Mouse (Mus musculus) stomach, embryonic 14.5 days (tissue): ENCODE results near the gene Sez6l. TPM values are rescaled to one million over a fixed set of nuclear protein-coding genes. Genes with fewer than 3 reads are reported as not detected.

Experiments
- ATAC-seq: fragments of 200-750 bp; cut with Nextera tagmentation; 2 replicates; pipeline ENCODE4 v1.8.0; 2017; ENCODE audit warnings: low read depth, moderate TSS enrichment; ENCODE audit not compliant: insufficient number of reproducible peaks, insufficient read depth, low FRiP score
- H3K27ac ChIP-seq: fragments of 300-500 bp; sonication (generic); 2 replicates; pipeline ENCODE4 v1.5.1; 2014; ENCODE audit warnings: mild to moderate bottlenecking, low read length, moderate library complexity, mixed read lengths
- H3K27me3 ChIP-seq: fragments of 300-500 bp; sonication (generic); 2 replicates; pipeline ENCODE4 v1.6.1; 2014; ENCODE audit warnings: low read length, control low read depth, mixed read lengths; ENCODE audit not compliant: control insufficient read depth, insufficient read depth
- H3K36me3 ChIP-seq: fragments of 300-500 bp; sonication (generic); 2 replicates; pipeline ENCODE4 v1.6.1; 2014; ENCODE audit warnings: mild to moderate bottlenecking, control low read depth, low read length, moderate library complexity, mixed read lengths; ENCODE audit not compliant: control insufficient read depth, insufficient read depth
- H3K4me1 ChIP-seq: fragments of 300-500 bp; sonication (generic); 2 replicates; pipeline ENCODE4 v1.6.1; 2014; ENCODE audit warnings: low read length, control low read depth, mixed read lengths; ENCODE audit not compliant: control insufficient read depth, insufficient read depth
- H3K4me2 ChIP-seq: fragments of 300-500 bp; sonication (generic); replicated peaks from 2 replicates; pipeline ENCODE4 v1.6.1; 2014; ENCODE audit warnings: low read depth, low read length, control low read depth
- H3K4me3 ChIP-seq: fragments of 300-500 bp; sonication (generic); 2 replicates; pipeline ENCODE4 v1.5.1; 2014; ENCODE audit warnings: low read depth, low read length, control low read depth
- H3K9ac ChIP-seq: fragments of 300-500 bp; sonication (generic); replicated peaks from 2 replicates; pipeline ENCODE4 v1.6.1; 2014; ENCODE audit warnings: low read depth, mild to moderate bottlenecking, control low read depth, low read length, moderate library complexity, mixed read lengths
- H3K9me3 ChIP-seq: fragments of 300-500 bp; sonication (generic); 2 replicates; pipeline ENCODE4 v1.6.1; 2016; ENCODE audit warnings: low read depth, low read length, control low read depth; ENCODE audit not compliant: control insufficient read depth
- WGBS: fragments of 180-500 bp; shearing (Covaris S2); extraction: QIAGEN DNeasy Blood & Tissue Kit; methylation state at CpG from one replicate; pipeline ENCODE4 v1.1.7; 2014; 5-methylcytosine and 5-hydroxymethylcytosine counted together
- polyA plus RNA-seq: library from polyadenylated mRNA; unstranded; fragments of >200 nt; fragmentation: Nextera tagmentation; extraction: Ambion mirVana; gene quantifications from 2 replicates; pipeline ENCODE4 v1.2.1, GENCODE M21; 2014

Gene Sez6l
- polyA plus RNA-seq, 1 experiment from 2014 or later: 2.3 TPM

- H3K27me3 ChIP-seq: no peaks in the 10 kb centered on the region
- H3K9me3 ChIP-seq: no peaks in the 10 kb centered on the region
- H3K4me3 ChIP-seq: no peak overlapping the region
- no peak for ATAC-seq
- no peak overlapping the region for H3K27ac ChIP-seq
- no peaks in the 10 kb centered on the region for H3K36me3 ChIP-seq
- H3K4me1 ChIP-seq: no peaks in the 10 kb centered on the region
- H3K9ac ChIP-seq: no peak overlapping the region
- no peak overlapping the region for H3K4me2 ChIP-seq
- WGBS: 70% methylated on average over 5 of the region's 5 CpGs
Observed at GRCm38 (mm10) chr5:112509916-112510315, 67.1 kb downstream of the Sez6l start.

DNA sequence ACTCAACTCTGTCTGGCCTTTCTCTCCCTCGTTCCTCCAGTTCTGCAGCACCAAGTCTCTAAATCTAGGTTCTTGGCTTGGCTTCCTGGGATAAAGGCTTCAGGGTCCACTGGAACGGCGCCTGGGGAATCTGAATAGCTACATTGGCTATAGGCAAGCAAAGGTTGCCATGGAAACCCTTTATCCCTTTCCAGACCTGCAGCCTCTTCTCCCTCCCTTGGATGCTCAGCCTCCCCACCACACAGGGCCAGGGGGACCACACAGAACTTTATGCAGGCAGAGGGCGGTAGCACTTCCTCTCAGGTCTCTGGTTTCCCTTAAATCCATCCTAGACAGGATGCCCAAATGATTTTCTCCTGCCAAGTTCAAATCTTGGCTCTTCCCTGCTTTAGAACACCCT, 71.4 kb downstream of the Sez6l start:
- Histone ChIP-seq H3K36me3 (no peaks in the 10 kb centered on the region), H3K4me2 (no peak overlapping the region), H3K4me3 (no peak overlapping the region), H3K9me3 (no peaks in the 10 kb centered on the region), H3K27me3 (no peaks in the 10 kb centered on the region), H3K27ac (no peak overlapping the region), H3K9ac (no peak overlapping the region), H3K4me1 (no peaks in the 10 kb centered on the region)
- WGBS: 67% methylated on average over 4 of the region's 4 CpGs
- ATAC-seq: no peak

DNA sequence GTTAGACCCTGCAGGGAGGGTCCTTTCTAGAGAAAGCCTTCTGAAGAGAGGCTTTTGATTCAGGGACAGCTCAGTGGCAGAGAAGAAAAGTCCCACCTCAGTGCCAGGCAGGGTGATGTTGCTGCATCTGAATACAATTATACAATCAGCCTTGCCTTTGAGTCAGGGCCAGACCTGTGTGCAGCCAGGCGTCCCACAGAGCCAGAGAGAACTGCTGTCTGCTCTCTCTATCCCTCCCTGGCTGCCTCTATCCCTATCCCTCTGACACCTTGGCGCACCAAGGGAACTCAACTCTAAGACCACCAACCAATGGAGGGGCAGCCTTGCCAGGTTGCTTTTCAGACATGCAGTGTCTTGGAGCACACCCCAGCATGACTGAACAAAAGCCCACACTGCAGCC, 75.6 kb downstream of the Sez6l start:
- H3K27ac ChIP-seq: no peak overlapping the region
- WGBS: 79% methylated on average over 2 of the region's 2 CpGs
- H3K4me2 ChIP-seq: no peak overlapping the region
- no peaks in the 10 kb centered on the region for H3K36me3 ChIP-seq
- no peak for ATAC-seq
- no peaks in the 10 kb centered on the region for H3K4me1 ChIP-seq
- H3K4me3 ChIP-seq: no peak overlapping the region
- H3K9ac ChIP-seq: no peak overlapping the region
- no peaks in the 10 kb centered on the region for H3K27me3 ChIP-seq
- H3K9me3 ChIP-seq: no peaks in the 10 kb centered on the region

DNA sequence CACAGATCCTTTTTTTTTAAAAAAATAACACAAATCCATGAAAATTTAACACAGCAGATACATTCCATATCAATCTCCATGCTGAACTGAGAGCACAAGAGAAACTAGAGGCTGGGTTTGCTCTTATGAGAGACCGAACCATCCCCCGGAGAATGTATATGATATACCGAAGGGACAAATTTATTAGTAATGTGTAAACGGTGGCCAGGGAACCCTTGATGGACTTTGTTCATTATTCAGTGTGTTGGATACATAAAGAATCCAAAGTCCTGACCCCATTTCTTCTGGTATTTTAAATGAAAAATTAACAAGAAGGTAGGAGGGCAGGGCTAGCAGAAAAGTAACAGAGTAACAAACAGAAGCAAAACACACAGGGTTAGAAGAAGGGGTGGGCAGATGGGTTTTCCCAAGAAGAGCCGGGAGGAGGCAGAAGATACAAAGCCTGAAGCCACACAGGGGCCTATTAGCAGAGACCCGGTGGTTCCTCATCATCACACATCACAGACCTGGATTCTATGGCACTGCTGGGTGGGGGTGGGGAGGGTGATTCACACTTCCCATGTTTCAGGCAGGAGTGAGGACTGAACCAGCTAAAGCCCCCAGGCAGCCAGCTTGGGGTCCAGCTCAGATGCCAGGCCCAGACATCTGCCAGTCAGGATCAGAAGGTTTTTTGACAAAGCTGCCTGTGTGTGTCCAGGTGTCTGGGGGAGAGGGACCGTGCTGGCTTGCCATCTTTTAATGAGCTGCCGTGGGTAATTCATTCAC, 76.9 kb downstream of the Sez6l start:
- WGBS: 33% methylated on average over 8 of the region's 8 CpGs
- Histone ChIP-seq H3K9ac (no peak overlapping the region), H3K4me1 (no peaks in the 10 kb centered on the region), H3K27ac (no peak overlapping the region), H3K4me2 (no peak overlapping the region), H3K9me3 (no peaks in the 10 kb centered on the region), H3K36me3 (no peaks in the 10 kb centered on the region), H3K4me3 (no peak overlapping the region), H3K27me3 (no peaks in the 10 kb centered on the region)
- ATAC-seq: no peak

DNA sequence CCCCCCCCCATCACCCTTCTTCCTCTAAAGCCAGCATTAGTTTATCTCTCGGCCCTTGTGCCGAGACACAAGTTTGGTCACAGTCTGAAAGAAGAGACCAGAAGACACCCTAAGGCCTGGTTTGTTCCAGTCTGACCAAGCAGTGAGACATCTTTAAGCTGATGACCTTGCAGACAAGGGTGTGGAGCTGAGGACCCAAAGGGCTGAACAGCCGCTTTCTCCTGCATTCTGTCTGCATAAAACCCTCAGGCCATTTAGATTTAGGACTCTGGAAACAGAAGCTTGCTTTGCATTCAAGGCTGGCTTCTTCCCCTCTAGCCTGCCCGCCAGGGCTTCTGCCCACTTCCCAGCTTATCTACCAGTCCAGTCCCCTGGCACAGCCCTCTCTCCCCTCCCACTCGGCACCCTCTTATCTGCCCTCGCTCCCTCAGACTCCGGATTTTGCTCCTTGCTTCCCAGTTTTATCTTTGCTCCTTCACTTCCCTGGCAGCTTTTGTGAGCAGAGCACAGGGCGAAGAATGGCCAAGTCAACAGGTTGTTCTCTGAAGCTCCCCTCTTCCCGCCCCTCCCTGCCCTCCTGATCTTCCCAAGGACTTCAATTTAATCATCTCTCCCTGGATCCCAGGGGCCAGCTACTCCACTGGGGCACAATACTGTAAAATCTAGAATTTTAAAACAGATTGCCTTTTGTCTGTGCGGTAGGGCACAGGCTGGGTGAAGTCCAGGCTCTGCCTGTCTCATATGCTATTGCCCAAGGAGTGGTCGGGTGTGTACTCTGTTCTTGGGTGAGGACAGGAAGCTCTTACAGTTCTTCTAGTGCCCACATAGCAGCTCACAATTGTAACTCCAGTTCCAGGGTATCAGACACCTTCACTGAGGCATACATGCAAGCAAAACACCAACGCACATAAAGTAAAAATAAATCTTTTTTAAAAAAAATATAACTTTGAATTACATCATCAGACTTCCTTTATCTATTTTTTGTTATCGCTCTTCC, 77.8 kb downstream of the Sez6l start:
- no peak overlapping the region for H3K27ac ChIP-seq
- no peaks in the 10 kb centered on the region for H3K36me3 ChIP-seq
- no peaks in the 10 kb centered on the region for H3K4me1 ChIP-seq
- H3K9ac ChIP-seq: no peak overlapping the region
- no peak overlapping the region for H3K4me2 ChIP-seq
- H3K4me3 ChIP-seq: no peak overlapping the region
- H3K9me3 ChIP-seq: no peaks in the 10 kb centered on the region
- 69% methylated on average over 13 of the region's 13 CpGs for WGBS
- no peak for ATAC-seq
- no peaks in the 10 kb centered on the region for H3K27me3 ChIP-seq

- 62% methylated on average over 7 of the region's 7 CpGs for WGBS
- H3K27ac ChIP-seq: no peak overlapping the region
Observed at GRCm38 (mm10) chr5:112496753-112497369, 80.1 kb downstream of the Sez6l start.

GRCm38 (mm10) chr5:112493492-112493891, 83.5 kb downstream of the Sez6l start:
- no peak overlapping the region for H3K4me2 ChIP-seq
- 29% methylated on average over 11 of the region's 11 CpGs for WGBS
- ATAC-seq: peak; percentile 11; the same call in 1 of the 2 replicates

More at GRCm38 (mm10) chr5:112496753-112497369, 80.1 kb downstream of the Sez6l start:
- Histone ChIP-seq H3K4me3 (no peak overlapping the region), H3K9ac (no peak overlapping the region), H3K4me2 (no peak overlapping the region), H3K36me3 (no peaks in the 10 kb centered on the region), H3K4me1 (no peaks in the 10 kb centered on the region), H3K27me3 (no peaks in the 10 kb centered on the region), H3K9me3 (no peaks in the 10 kb centered on the region)
- ATAC-seq: no peak

GRCm38 (mm10) chr5:112491489-112491888, 85.5 kb downstream of the Sez6l start:
- H3K4me1 ChIP-seq: no peaks in the 10 kb centered on the region
- no peaks in the 10 kb centered on the region for H3K36me3 ChIP-seq
- WGBS: 47% methylated on average over 11 of the region's 11 CpGs
- no peak overlapping the region for H3K9ac ChIP-seq
- no peaks in the 10 kb centered on the region for H3K27me3 ChIP-seq
- no peak for ATAC-seq
- no peak overlapping the region for H3K4me3 ChIP-seq
- H3K9me3 ChIP-seq: no peaks in the 10 kb centered on the region
- no peak overlapping the region for H3K4me2 ChIP-seq
- H3K27ac ChIP-seq: no peak overlapping the region

More at GRCm38 (mm10) chr5:112493492-112493891, 83.5 kb downstream of the Sez6l start:
- H3K27me3 ChIP-seq: no peaks in the 10 kb centered on the region
- no peaks in the 10 kb centered on the region for H3K9me3 ChIP-seq
- no peak overlapping the region for H3K9ac ChIP-seq
- H3K27ac ChIP-seq: no peak overlapping the region
- H3K36me3 ChIP-seq: no peaks in the 10 kb centered on the region
- H3K4me3 ChIP-seq: no peak overlapping the region
- no peaks in the 10 kb centered on the region for H3K4me1 ChIP-seq
